ENCODE assay signal across 18 mouse cellular contexts in genomic region chr16:36089850-36090616, GRCm38 (mm10). TPM values are rescaled to one million over a fixed set of nuclear protein-coding genes. Genes with fewer than 3 reads are reported as not detected.
DNase-seq lines count a peak whose midpoint lies in the region; ATAC-seq lines count a peak whose summit lies in the region.
"Had no signal": no experiment of that assay in that cellular context is flagged by ENCODE, and none has a peak within 500 bp of the region (broad histone marks: within the 10 kb centered on the region; RNA-seq: fewer than 3 reads in every experiment).

No protein-coding gene starts in this region.

- no peaks in the 10 kb centered on the region for H3K9me3 ChIP-seq in heart, embryonic 12.5 days (replicated peaks)
- H3K9me3 ChIP-seq in midbrain, embryonic 14.5 days (ENCODE audit: control insufficient read depth, low read length), result no peaks in the 10 kb centered on the region
- H3K9me3 ChIP-seq in midbrain, embryonic 16.5 days (replicated peaks; ENCODE audit: control insufficient read depth, low read length, poor library complexity, severe bottlenecking), result no peaks in the 10 kb centered on the region
- H3K9me3 ChIP-seq: embryonic facial prominence, embryonic 13.5 days had no signal

- H3K27ac ChIP-seq in heart, embryonic 12.5 days (ENCODE audit: poor library complexity, severe bottlenecking), result no peak overlapping the region
- no peak overlapping the region for H3K27ac ChIP-seq in midbrain, embryonic 14.5 days (replicated peaks; ENCODE audit: low read depth, low read length)
- H3K27ac ChIP-seq in midbrain, embryonic 16.5 days (ENCODE audit: low read length), result no peak overlapping the region
- H3K27ac ChIP-seq: embryonic facial prominence, embryonic 13.5 days; hindbrain, embryonic 14.5 days had no signal

- H3K9ac ChIP-seq in heart, embryonic 12.5 days, result no peak overlapping the region
- no peak overlapping the region for H3K9ac ChIP-seq in midbrain, embryonic 14.5 days (replicated peaks; ENCODE audit: low read length)
- no peak overlapping the region for H3K9ac ChIP-seq in midbrain, embryonic 16.5 days (ENCODE audit: low read depth, low read length)
- H3K9ac ChIP-seq: embryonic facial prominence, embryonic 13.5 days; hindbrain, embryonic 14.5 days had no signal

- no peak overlapping the region for H3K4me3 ChIP-seq in heart, embryonic 12.5 days
- no peak overlapping the region for H3K4me3 ChIP-seq in midbrain, embryonic 14.5 days (replicated peaks; ENCODE audit: low read depth, low read length)
- no peak overlapping the region for H3K4me3 ChIP-seq in midbrain, embryonic 16.5 days (ENCODE audit: low read depth, low read length)
- H3K4me3 ChIP-seq: embryonic facial prominence, embryonic 13.5 days; myocyte had no signal

- H3K36me3 ChIP-seq in heart, embryonic 12.5 days, result peaks cover 65% of the 10 kb centered on the region
- H3K36me3 ChIP-seq in midbrain, embryonic 14.5 days (ENCODE audit: control insufficient read depth, insufficient read depth, low read length), result peaks cover 41% of the 10 kb centered on the region
- peaks cover 5% of the 10 kb centered on the region; the same call in 1 of the 2 replicates for H3K36me3 ChIP-seq in midbrain, embryonic 16.5 days (ENCODE audit: control insufficient read depth, insufficient read depth, low read length)

- peak; percentile 23 for DNase-seq in heart, adult 11 months
- peak; percentile 19 for DNase-seq in midbrain, embryonic 14.5 days
- peak; percentile 49 to 66 for DNase-seq in kidney, adult 8-10 months
- no peak for DNase-seq in cerebellum, postnatal 14 days
- no peak for DNase-seq in cerebellum, postnatal 36 days
- DNase-seq in layer of hippocampus, adult 9-10 months (ENCODE audit: low spot score), result no peak
- DNase-seq: cerebellum, adult 18-20 months; gastrocnemius, postnatal 14 days; spleen, adult 18-20 months; thymus, adult 18-20 months had no signal

- H3K4me1 ChIP-seq in heart, embryonic 12.5 days (replicated peaks), result no peaks in the 10 kb centered on the region
- H3K4me1 ChIP-seq in midbrain, embryonic 14.5 days (ENCODE audit: control insufficient read depth, insufficient read depth, low read length), result no peaks in the 10 kb centered on the region
- H3K4me1 ChIP-seq in midbrain, embryonic 16.5 days (ENCODE audit: control insufficient read depth, insufficient read depth, low read length), result no peaks in the 10 kb centered on the region

- ATAC-seq in heart, embryonic 12.5 days (ENCODE audit: insufficient number of reproducible peaks, low FRiP score), result no peak
- ATAC-seq in midbrain, embryonic 14.5 days (ENCODE audit: low FRiP score, low TSS enrichment), result no peak
- no peak for ATAC-seq in midbrain, embryonic 16.5 days
- ATAC-seq: forebrain, embryonic 16.5 days had no signal

- H3K27me3 ChIP-seq in heart, embryonic 12.5 days (replicated peaks), result no peaks in the 10 kb centered on the region
- no peaks in the 10 kb centered on the region for H3K27me3 ChIP-seq in midbrain, embryonic 14.5 days (ENCODE audit: control insufficient read depth, insufficient read depth, low read length)
- H3K27me3 ChIP-seq in midbrain, embryonic 16.5 days (ENCODE audit: control insufficient read depth, insufficient read depth, low read depth, low read length), result no peaks in the 10 kb centered on the region
- H3K27me3 ChIP-seq: embryonic facial prominence, embryonic 13.5 days had no signal

- 87% methylated on average over 8 of the region's 8 CpGs for WGBS in heart, embryonic 12.5 days
- 83% methylated on average over 8 of the region's 8 CpGs for WGBS in midbrain, embryonic 14.5 days
- 70% methylated on average over 8 of the region's 8 CpGs for WGBS in midbrain, embryonic 16.5 days

- no peak overlapping the region for H3K4me2 ChIP-seq in heart, embryonic 12.5 days
- H3K4me2 ChIP-seq in midbrain, embryonic 14.5 days (ENCODE audit: low read length), result no peak overlapping the region
- no peak overlapping the region for H3K4me2 ChIP-seq in midbrain, embryonic 16.5 days (ENCODE audit: low read length)
- H3K4me2 ChIP-seq: embryonic facial prominence, embryonic 13.5 days; hindbrain, embryonic 14.5 days had no signal

RNA-seq across cellular contexts. Expression of gene Ccdc58, which starts 18.5 kb away (rescaled TPM):
- 86.9 and 89.7 TPM in 2 replicates for polyA plus RNA-seq in heart, embryonic 12.5 days (2016; fragmentation: Nextera tagmentation; extraction: Ambion mirVana)
- polyA plus RNA-seq in midbrain, embryonic 14.5 days (2014; fragmentation: Nextera tagmentation; extraction: Ambion mirVana), result 27.7 and 29.7 TPM in 2 replicates
- polyA plus RNA-seq in midbrain, embryonic 16.5 days (2015; fragmentation: Nextera tagmentation; extraction: Ambion mirVana), result 24.7 and 27.7 TPM in 2 replicates

RNA-seq across cellular contexts. Expression of gene Fam162a, which starts 18.6 kb away (rescaled TPM):
- 690 and 731 TPM in 2 replicates for polyA plus RNA-seq in heart, embryonic 12.5 days (2016; fragmentation: Nextera tagmentation; extraction: Ambion mirVana)
- 126 and 132 TPM in 2 replicates for polyA plus RNA-seq in midbrain, embryonic 14.5 days (2014; fragmentation: Nextera tagmentation; extraction: Ambion mirVana)
- 131 and 137 TPM in 2 replicates for polyA plus RNA-seq in midbrain, embryonic 16.5 days (2015; fragmentation: Nextera tagmentation; extraction: Ambion mirVana)

RNA-seq across cellular contexts. Expression of gene Csta1, which starts 41.0 kb away (rescaled TPM):
- polyA plus RNA-seq in heart, embryonic 12.5 days (2016; fragmentation: Nextera tagmentation; extraction: Ambion mirVana), result 0.17 TPM in 1 of 2 replicates, not detected in the other
- polyA plus RNA-seq in midbrain, embryonic 14.5 days (2014; fragmentation: Nextera tagmentation; extraction: Ambion mirVana), result not detected in 2 replicates
- not detected in 2 replicates for polyA plus RNA-seq in midbrain, embryonic 16.5 days (2015; fragmentation: Nextera tagmentation; extraction: Ambion mirVana)
- polyA plus RNA-seq: C2C12; forebrain, embryonic 16.5 days; heart, embryonic 14.5 days; hindbrain, embryonic 14.5 days; myocyte had no signal

RNA-seq across cellular contexts. Expression of gene Wdr5b, which starts 49.0 kb away (rescaled TPM):
- 6.2 and 6.3 TPM in 2 replicates for polyA plus RNA-seq in heart, embryonic 12.5 days (2016; fragmentation: Nextera tagmentation; extraction: Ambion mirVana)
- polyA plus RNA-seq in midbrain, embryonic 14.5 days (2014; fragmentation: Nextera tagmentation; extraction: Ambion mirVana), result 14.4 and 16.9 TPM in 2 replicates
- 13.0 and 14.7 TPM in 2 replicates for polyA plus RNA-seq in midbrain, embryonic 16.5 days (2015; fragmentation: Nextera tagmentation; extraction: Ambion mirVana)

Comparison
In these comparisons a context has a peak if more than half of its experiments do, and no peak if none do; other contexts are left out.
1. DNase-seq: peak in heart, adult 11 months (single experiment), midbrain, embryonic 14.5 days (single experiment) and kidney, adult 8-10 months (2 of 2); none in cerebellum, postnatal 14 days (0 of 2), cerebellum, postnatal 36 days (0 of 2) and layer of hippocampus, adult 9-10 months (single experiment).